Mouse (Mus musculus): ENCODE data around the gene Sec24d.

The Sec24d gene

DNA sequence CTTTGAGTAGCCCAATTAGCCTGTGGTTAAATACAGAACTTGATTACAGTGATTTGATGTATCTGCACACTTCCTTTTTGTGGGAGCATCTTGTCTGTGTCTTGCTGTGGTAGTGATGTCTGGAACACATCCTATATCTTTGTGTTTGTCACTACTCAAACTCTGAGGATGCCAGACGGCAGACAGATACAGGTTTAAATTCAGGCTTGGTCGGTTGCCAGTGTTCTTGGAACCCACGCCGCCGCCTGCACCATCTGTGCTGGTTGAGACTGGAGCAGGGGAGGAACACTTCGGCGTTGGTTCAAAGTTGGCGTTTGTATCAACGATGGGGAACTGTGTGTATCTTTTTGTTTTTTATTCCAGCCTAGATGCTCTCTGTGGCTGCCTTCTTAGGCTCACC, 31.0 kb downstream of the Sec24d start:
- DNase-seq, result no peak

DNA sequence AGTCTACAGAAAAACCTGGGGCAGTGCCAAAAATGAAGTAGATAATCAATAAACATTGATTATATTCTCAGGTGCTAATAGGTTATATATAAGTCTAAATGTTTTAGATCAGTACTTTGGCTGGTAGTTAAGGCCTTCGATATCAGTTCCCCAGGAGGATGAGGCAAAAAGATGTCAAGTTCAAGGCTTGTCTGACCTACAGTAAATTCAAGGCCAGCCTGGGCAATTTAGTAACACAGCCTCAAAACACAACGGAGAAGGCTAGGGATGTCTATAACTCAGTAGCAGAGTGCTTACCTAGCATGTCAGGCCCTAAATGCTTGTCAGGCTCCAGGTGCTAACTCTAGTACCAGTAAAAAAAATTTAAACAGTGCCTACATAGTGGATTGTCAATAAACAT, 34.3 kb downstream of the Sec24d start:
- DNase-seq, result no peak

DNA sequence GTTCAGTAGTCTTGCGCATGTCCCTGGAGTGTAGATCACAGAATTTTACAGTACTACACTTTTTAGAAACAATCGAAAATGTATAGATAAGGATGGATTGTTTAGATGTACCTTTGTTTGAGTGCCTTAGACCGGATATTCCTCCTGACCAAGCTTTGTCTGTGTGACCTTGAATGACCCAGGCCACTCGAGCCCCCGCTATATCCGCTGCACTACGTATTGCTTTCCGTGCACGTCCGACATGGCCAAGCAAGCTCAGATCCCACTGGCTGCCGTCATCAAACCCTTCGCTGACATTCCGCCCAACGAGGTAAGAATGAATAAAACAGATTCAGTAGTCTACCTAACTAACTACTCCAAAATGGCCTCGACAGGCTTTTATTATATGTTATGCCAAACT, 38.4 kb downstream of the Sec24d start:
- no peak for DNase-seq

DNA sequence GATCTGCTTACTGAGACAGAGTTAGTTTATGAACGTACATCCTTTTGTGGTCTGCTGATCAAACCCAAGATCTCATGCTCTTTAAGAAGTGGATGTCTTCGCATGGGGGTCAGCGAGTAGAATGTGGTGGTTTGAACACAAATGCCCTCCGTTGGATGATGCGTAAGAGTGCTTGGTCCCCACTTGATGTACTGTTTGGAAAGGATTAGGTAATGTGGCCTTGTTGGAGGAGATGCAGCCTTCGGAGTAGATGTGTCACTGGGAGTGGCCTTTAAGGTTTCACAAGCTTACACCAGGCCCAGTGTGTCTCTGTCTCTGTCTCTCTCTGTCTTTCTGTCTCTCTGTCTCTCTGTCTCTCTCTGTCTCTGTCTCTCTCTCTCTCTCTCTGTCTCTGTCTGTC, 40.2 kb downstream of the Sec24d start:
- DNase-seq, result no peak

DNA sequence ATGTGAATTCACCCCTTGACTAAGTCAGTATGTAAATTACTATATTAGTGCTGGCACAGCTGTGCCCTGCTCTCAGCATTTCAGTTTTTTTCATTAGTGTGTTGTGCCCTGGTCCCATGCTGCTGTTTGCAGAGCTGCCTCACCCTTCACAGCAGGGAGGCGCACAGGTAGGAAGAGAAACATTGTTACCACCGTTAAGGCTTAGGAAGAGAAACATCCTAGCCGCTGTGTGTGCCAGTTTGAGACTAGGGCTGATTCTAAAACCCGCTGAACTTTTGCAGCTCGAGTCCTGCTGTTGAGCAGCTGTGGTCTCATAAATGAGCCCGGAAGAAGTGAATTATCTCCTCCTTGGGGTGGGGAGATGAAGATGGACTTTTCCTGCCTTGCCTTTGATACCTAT, 41.9 kb downstream of the Sec24d start:
- DNase-seq, result no peak

DNA sequence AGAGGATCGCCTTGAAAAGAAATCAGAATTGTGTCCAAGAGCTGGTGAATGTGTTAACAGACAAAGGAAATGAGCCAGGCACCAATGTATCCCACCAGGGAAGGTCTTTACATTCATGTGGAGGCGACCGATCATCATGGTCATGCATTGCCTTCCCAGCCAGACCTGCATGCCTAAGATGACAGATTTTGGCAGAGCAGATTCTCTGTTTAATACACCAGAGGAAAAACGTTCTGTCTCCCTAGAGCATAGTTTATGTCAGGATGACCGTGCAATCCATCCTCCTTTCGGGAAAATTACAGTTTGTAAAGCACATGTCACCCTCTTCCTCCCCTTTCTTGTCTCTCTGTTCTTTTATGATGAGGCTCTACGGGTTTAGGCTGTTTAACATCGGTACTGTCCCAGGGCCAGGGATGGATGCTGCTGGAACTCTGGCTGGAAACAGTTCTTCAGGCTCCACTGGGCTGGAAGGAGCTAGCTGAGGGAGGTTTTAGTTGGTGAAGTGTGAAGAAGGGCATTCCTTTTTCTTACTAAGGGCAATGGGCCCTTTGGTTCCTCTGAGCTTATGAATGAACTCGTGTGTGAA, 45.3 kb downstream of the Sec24d start:
- DNase-seq, result no peak

DNA sequence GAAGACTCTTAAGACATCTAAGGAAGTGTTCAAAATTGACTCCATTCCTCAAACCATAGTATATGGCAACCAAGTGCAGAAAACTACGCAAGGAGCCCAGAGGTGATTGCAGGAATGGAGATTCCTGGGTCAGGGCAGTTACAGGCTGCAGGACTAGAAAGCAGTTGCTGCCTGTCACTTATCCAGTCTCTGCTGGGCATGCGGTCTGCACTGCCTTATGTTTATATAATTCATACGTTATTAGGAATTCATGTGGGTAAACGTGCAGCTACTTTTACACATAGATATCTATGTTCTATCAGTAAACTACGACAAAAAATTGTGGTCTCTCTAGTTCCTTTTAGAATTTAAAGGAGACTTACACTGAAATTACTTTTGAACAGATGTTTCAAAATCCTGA, 46.2 kb downstream of the Sec24d start:
- DNase-seq, result no peak

DNA sequence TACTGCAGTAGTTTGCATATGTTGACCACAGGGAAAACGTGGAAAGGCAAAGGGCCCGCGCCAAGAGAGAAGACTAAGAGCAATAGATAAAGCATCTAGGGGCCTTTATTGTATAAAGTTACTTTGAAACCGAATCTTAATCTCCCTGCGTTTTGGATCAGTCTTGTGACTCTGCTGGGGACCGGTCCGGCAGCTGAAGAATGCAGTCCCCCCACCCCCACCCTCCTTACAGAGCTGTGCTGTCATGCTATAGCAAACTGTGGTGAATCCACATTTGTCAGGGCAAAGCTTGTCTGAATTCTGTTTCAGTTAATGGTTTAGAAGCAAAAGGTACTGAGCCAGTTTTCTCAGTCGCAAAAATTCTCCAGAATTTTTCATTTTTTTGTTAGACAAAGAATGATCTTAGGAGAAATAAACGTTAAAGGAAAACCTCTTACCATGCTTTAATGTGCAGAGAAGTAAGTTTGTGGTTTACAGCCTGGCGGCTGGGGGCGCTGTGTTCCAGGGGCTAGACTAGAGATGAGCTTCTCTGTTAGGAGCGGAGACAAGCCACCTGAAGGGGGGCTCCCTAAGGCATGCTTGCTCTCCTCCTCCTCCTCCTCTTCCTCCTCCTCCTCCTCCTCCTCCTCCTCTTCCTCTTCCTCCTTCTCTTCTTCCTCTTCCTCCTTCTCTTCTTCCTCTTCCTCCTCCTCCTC, 46.8 kb downstream of the Sec24d start:
- DNase-seq, result no peak

DNA sequence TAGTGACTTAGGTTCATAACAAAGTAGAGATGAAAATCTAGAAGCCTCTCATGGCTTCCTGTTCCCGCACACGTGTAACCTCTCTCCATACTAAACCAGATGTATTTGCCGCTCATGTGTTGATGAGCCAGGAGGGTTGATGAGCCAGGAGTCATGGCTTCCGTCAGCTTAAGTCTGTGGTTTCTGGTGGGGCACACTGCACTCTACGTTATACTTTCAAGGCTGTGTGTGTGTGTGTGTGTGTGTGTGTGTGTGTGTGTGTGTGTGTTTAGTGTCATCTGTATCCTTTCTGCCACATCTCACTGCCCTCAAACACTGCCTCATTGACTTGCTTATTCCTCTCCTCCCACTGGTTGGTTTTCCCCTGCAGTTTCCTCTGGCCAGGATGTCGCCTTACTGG, 48.8 kb downstream of the Sec24d start:
- no peak for DNase-seq

DNA sequence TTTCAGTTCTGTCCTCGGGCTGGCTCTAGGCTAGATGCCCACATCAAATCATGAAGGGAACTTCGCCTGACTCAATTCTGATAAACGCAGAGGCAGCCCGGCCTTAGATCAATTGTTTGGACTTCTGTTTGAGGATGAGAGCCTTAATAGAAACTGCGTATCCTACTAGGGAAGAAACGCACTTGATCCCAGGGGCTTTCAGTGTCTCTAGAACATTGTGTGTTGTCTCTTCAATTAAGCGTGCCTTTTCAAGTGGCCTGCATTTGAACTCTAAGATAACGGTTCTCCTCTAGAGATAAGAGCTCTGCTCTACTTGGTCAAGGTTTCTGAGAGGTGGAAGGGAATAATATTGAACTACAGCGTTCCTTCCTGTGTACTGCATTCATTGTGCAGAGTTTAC, 49.8 kb downstream of the Sec24d start:
- no peak for DNase-seq

DNA sequence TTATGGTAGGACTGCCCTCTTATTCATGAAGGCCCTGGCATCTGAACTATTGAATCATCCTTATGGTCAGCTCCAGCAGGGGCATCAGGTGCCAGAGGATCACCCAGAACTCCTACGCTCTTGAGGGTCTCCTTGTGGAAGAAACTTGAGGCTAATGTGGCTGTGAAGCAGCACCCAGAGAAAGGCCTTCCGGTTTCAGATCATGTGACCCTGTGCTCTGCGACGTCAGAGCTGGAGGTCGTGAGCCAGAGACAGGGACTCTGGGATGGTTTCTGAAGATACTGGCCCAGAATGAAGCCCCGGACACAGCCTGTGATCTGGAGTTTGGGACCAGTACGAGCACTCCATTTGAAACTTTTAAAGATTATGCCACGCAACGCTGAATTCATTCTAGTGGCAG, 53.1 kb downstream of the Sec24d start:
- no peak for DNase-seq

DNA sequence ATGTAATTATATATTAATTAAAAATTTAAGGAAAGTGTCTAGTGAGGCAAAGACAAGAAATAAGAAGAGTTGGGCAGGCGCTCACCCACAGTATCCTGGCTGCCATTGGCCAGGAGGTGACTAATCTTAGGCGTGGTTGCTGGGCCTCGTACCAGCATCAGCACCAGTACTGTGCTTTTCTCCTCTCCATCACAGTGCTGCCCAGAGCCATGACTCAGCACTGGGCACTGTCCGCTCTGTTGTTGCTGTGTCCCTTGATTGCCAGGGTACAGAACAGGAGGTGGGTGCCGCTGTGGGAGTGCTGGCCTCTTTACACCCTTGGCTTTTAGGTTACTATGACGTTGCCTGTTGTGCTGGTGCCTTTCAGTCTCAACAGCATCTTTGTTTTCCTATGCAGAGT, 54.4 kb downstream of the Sec24d start:
- DNase-seq, result no peak

DNA sequence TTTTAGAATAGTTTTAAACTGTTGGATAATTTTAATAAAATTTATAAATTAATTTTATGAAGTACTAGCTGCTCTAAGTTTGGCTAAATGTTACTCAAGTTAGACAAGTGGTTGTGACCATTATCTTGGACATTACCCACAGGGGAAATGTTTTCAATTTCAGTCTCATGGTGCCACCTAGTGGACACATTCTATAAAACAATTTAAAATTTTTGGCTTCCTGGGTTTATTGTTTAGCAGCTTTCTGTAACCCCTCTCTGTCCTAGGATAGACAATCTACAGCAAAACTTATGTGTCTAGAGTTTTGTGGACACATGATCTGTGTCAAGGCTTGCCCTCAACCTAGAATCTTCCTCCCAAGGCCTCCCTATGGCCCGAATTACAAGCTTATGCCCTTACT, 54.9 kb downstream of the Sec24d start:
- peak in 1 of 2 experiments; percentile 14 for DNase-seq

DNA sequence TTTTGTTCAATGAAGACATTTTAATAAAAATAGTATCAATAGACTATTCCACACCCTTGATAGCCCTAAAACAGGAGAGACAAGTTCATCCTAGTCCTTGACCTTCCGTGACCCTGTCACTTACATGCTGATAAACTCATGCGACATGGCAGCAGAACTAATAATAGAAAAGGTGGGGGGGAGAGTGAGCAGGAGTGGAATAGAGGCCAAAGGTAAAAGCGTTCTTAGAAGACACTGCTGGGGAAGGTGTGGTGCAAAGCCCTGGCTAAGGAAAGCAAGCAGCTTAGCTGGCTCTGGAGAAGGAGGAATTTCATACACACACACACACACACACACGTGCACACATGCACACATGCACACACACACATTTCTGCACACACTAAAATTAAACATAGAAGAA, 57.1 kb downstream of the Sec24d start:
- DNase-seq, result no peak

DNA sequence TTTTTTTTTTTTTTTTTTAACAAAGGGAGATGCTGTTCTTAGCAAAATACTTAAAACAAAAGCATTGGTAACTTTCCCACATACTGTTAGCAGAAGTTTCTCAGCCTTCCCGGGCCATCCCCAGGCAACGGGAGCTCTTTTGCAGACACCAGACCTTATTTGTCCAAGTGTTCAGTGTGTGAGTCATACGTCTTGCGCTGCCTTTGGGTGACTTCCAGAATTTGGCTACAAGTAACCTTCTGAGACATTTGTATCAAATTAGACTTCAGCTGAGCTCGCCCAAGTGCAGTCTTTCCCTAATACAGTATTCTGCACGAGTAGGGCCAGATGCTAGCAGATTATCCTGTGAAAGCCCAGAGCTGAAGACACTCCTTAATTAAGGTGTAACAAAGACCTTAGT, 62.0 kb downstream of the Sec24d start:
- peak; percentile 58 to 65 for DNase-seq

DNA sequence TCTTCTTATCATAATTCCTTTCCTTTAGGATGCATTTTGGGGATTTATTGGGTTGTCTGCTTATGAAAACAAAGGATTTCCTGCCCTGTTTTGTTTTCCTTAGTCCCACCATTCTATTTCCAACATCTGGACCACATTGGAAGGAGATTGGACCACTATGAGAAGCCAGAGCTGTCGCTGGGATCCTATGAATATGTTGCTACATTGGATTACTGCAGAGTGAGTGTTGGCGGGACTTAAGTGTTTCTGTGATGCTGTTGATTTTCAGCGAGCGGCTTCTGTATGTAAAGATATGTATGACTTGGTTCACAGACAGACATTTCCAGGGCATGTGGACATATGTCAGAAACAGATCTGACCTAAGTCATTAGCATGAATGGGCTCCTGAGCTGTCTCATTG, 63.0 kb downstream of the Sec24d start:
- no peak for DNase-seq

DNA sequence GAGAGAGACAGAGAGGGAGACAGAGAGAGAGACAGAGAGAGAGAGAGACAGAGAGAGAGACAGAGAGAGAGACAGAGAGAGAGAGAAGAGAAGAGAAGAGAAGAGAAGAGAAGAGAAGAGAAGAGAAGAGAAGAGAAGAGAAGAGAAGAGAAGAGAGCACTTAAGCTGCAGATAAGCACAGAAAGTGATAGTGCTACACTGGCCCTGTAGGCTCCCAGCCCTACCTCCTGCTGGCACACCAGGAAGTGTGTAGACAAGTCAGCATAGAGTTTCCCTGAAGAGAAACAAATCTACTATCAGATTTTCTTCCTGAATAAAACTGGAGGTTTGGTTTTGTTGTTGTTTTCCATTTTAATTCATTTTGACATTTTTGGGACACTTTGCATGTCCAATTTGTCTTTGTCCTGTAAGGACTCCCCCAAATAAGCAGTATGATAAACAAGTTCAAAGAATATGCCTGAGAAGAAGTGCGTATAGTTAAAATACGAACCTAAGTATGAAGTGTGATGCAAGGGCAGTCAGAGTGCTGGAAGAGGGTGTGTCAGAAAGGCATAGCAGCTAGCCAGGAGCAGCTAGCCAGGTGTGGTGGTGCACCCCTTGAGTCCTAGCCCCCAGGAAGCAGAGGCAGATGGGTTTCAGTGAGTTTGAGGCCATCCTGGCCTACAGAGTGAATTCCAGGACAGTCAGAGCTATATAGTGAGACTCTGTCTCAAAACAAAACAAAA, 65.2 kb downstream of the Sec24d start:
- no peak for DNase-seq

DNA sequence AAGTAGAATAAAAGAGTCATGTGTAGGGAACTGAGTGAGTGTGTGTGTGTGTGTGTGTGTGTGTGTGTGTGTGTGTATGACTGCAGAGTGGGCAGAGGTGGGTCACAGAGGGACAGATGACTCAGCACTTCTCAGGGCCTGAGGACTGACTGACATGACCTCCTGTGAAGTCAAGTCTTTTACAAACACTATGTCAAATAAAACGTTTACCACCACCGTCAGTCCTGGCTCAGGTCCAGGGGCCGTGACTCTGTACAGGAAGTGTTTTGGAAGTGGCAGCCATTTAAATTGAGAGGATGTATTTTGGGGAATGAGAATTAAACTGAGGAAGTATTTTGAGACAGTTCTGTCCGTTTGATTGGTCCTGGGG, 65.8 kb downstream of the Sec24d start:
- peak; percentile 46 to 52 for DNase-seq

DNA sequence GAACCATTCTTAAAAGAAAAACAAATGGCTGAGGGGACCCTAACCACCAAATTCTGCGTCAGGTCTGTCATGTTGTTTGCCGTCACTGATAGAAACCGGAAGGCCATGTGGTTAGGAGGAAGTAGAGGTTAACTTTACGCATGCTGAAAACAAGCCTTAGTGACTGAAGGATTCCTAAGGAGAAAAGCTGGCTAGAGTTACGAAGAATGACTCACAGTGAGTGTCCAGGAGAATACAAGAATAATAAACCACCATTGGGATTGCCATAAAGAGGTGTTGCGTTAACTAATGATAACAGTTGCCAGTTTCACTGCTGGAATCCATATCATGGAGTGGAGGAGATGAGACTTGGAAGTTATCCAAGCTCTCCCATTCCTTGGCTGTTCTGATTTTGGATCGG, 67.7 kb downstream of the Sec24d start:
- DNase-seq, result no peak

DNA sequence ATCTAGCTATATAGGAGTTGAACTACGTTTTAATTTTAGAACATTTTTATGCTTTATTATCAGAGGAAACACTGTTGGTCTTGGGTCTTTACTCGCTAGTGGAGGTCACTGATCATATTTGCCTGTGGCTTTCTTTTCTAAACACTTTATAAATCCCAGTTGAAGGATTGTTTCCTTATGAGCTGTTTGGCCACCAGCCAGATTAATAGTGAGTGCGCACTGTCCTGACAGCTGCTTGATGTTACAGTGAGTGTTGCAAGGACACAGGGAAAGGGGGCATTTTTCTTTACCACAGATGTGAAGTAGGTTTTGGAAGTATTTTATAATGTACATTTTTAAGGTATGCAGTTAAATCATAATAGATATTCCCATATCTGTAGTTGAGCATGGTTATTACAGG, 68.2 kb downstream of the Sec24d start:
- peak in 1 of 2 experiments; percentile 42 for DNase-seq

DNA sequence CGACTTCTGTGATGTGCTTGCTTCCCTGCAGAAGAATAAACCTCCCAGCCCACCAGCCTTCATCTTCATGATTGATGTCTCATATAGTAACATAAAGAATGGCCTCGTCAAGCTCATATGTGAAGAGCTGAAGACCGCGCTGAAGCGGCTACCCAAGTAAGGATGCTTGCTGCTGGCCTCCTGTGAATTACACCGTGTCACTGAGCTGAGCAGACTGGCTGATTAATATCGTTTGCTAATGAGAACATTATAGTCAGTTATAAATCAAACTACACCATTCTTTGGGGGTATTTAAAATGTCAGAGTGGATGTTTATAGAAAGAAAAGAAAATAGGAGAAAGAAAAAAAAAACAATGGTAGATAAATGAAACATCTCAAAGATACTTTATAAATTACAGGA, 69.2 kb downstream of the Sec24d start:
- DNase-seq, result no peak

DNA sequence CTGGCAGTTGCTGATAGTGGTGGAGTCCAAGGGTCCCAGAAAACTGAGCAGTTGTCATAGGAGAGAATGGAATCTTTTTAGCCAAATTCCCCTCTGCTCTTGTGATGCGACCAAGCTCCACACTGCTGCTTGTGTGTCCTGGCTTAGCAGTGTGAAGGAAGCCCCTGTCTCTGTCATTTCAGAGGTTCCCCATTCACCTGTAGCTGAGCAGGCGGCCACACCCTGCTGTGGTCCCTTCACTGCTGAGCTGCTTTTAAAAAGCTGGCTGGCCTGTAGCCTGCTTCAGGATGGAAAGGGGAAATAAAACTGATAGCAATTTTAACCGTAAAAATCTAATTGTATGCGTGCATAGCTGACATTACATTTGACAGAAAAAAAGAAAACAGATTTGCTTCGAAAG, 69.7 kb downstream of the Sec24d start:
- no peak for DNase-seq

DNA sequence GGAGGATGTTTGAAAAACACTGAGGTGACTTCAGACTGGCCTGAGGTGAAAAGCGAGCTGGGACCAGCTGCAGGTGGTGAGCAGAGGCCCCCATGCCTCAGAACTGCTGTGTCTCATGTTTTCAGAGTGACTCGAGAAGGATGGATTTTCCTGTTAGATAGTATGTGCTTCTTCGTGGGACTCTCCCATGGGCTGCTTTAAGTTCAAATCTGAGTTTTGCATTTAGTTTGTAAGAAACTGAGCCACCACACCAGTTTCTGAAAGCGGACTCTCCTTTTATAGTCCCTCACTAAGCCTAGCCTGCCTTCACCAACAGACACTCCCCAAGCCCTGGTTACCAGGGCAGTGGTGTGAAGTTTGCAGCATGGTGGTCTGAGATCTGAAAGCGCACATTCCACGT, 70.6 kb downstream of the Sec24d start:
- no peak for DNase-seq

DNA sequence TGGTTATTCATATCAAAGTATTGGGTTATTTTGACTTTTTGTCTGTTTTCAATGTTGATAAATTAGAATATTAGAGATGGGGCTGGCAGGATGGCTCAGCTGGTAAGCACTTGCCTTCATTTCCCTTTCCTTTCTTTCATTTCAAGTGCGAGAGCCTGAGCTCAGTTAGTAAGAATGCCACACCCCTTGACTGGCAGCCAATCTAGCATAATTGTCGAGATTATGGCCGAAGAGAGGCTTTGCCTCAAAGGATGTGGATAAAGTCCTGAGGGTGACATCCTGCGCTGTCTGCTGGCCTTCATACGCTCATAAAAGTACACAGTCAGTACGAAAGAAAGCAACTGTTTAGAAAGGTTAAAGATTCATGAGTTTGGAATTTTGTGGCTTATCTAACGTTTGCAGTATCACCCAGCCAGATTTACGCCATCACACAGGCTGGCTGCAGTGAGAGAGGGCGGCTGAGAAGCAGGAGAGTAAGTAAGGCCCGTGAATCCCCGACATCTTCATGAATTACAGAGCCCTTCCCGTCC, 71.5 kb downstream of the Sec24d start:
- DNase-seq, result peak in 1 of 2 experiments; percentile 21

All from kidney, postnatal 25 days (tissue).